Mouse (Mus musculus) stomach, embryonic 16.5 days (tissue): ENCODE measurements at regions not wholly inside any gene's neighbourhood (a gene's known extent, or its start where the extent isn't known, plus 50 kb on each side); places are given as distances from the start of the nearest gene placed in this dataset.

Experiments
- ATAC-seq: fragments of 200-750 bp; cut with Nextera tagmentation; 2 replicates; pipeline ENCODE4 v1.8.0; 2017; ENCODE audit warnings: moderate number of reproducible peaks, moderate TSS enrichment; ENCODE audit not compliant: insufficient read depth, low FRiP score
- H3K27ac ChIP-seq: fragments of 300-500 bp; sonication (generic); 2 replicates; pipeline ENCODE4 v1.5.1; 2014; ENCODE audit warnings: low read length
- H3K27me3 ChIP-seq: fragments of 300-500 bp; sonication (generic); 2 replicates; pipeline ENCODE4 v1.6.1; 2014; ENCODE audit warnings: low read length, control low read depth, mixed read lengths; ENCODE audit not compliant: control insufficient read depth, insufficient read depth
- H3K36me3 ChIP-seq: fragments of 300-500 bp; sonication (generic); 2 replicates; pipeline ENCODE4 v1.6.1; 2014; ENCODE audit warnings: low read length; ENCODE audit not compliant: control insufficient read depth, insufficient read depth
- H3K4me1 ChIP-seq: fragments of 300-500 bp; sonication (generic); 2 replicates; pipeline ENCODE4 v1.6.1; 2014; ENCODE audit warnings: low read length, control low read depth, mixed read lengths; ENCODE audit not compliant: control insufficient read depth, insufficient read depth
- H3K4me2 ChIP-seq: fragments of 300-500 bp; sonication (generic); 2 replicates; pipeline ENCODE4 v1.6.1; 2014; ENCODE audit warnings: low read depth, low read length, mixed read lengths
- H3K4me3 ChIP-seq: fragments of 300-500 bp; sonication (generic); replicated peaks from 2 replicates; pipeline ENCODE4 v1.5.1; 2014; ENCODE audit warnings: mild to moderate bottlenecking, low read length
- H3K9ac ChIP-seq: fragments of 300-500 bp; sonication (generic); 2 replicates; pipeline ENCODE4 v1.6.1; 2014; ENCODE audit warnings: low read length
- H3K9me3 ChIP-seq: fragments of 300-500 bp; sonication (generic); replicated peaks from 2 replicates; pipeline ENCODE4 v1.6.1; 2016; ENCODE audit warnings: low read length, control low read depth; ENCODE audit not compliant: control insufficient read depth
- WGBS: fragments of 180-500 bp; shearing (Covaris S2); extraction: QIAGEN DNeasy Blood & Tissue Kit; methylation state at CpG from one replicate; pipeline ENCODE4 v1.1.7; 2014; 5-methylcytosine and 5-hydroxymethylcytosine counted together

DNA sequence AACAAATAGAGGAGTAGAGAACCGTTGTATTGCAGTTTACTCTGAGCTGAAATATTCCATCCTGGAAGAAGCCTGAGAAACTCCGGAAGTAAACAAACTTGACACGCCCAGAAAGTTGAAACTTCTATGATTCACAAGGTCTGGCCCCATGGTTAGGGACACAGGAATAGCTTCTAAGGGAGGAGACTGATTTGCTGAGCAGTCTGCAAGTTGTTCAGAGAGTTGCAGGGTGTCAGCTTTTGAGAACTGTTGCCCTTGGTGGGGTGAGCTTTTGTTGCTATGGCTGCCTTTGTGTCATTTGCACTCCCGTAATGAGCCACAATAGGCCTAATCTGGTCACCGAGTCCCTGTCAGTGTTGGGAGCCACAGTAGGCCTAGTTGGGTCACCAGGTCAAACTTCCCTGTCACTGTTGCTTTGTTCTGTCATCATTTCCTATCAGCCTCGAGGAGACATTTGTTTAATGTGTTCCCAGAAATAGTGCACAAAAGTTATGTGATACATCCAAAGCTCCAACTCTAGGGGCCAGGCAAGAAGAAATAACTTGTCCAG, 443.9 kb downstream of the 1810013L24Rik start:
- H3K4me3 ChIP-seq: no peak overlapping the region
- no peak overlapping the region for H3K27ac ChIP-seq
- whole genome bisulfite sequencing: 58% methylated on average over 6 of the region's 6 CpGs
- H3K9me3 ChIP-seq: no peaks in the 10 kb centered on the region
- no peaks in the 10 kb centered on the region for H3K4me1 ChIP-seq
- H3K27me3 ChIP-seq: no peaks in the 10 kb centered on the region
- no peak overlapping the region for H3K9ac ChIP-seq
- no peak for ATAC-seq
- no peaks in the 10 kb centered on the region for H3K36me3 ChIP-seq
- H3K4me2 ChIP-seq: no peak overlapping the region

DNA sequence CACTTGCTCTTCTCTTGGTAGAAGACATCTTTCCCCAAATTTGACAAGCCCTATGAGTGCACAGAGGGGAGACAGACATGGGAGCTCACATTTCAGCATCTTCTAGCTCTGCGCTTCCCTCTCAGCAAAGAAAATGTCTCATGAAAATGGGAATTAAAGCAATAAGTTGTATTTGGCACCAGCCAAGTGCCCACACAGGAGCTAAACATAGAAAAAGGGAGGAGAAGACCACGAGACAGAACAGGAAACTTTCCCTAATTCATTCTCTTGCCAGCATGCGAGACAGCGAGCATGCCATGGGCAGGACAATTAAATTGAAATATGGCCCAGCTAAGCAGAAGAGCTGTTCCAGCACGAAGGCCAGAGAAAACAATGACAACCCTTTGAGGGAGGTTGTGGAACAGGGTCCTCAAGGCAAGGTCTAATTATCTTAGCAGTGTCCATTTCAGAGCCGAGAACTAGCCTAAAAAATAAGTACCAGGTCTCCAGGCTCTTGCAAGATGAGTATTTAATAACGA, 444.7 kb downstream of the 1810013L24Rik start:
- H3K4me1 ChIP-seq: no peaks in the 10 kb centered on the region
- ATAC-seq: no peak

GRCm38 (mm10) chr16:9275426-9275825, 445.5 kb downstream of the 1810013L24Rik start:
- H3K36me3 ChIP-seq: no peaks in the 10 kb centered on the region
- no peaks in the 10 kb centered on the region for H3K4me1 ChIP-seq
- H3K9me3 ChIP-seq: no peaks in the 10 kb centered on the region
- H3K27me3 ChIP-seq: no peaks in the 10 kb centered on the region
- H3K9ac ChIP-seq: no peak overlapping the region
- WGBS: 71% methylated on average over 4 of the region's 4 CpGs
- no peak overlapping the region for H3K27ac ChIP-seq
- no peak overlapping the region for H3K4me2 ChIP-seq
- H3K4me3 ChIP-seq: no peak overlapping the region
- ATAC-seq: no peak

More for the DNA sequence above, 444.7 kb downstream of the 1810013L24Rik start:
- WGBS: 59% methylated on average over 7 of the region's 7 CpGs
- Histone ChIP-seq H3K9ac (no peak overlapping the region), H3K9me3 (no peaks in the 10 kb centered on the region), H3K36me3 (no peaks in the 10 kb centered on the region), H3K4me2 (no peak overlapping the region), H3K4me3 (no peak overlapping the region), H3K27me3 (no peaks in the 10 kb centered on the region), H3K27ac (no peak overlapping the region)

DNA sequence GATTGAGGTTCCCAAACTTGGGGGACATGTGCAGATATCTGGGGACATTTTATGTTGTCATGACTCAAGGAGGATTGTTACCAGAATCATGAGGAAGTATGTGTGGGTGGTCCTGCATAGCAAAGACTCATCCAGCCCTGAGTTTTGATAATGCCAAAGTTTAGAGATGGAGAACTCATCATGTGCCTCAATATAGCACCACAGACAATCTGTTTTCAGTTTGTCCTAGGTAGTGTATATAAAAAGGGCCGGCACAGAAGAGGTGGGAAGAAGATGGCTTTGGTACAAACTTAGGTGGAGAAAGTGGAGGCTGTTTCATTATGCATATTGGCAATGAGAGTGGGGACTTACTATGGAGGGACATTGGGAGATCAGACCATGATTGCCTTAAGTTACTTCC, 447.2 kb downstream of the 1810013L24Rik start:
- Histone ChIP-seq H3K4me2 (no peak overlapping the region), H3K9me3 (no peaks in the 10 kb centered on the region), H3K4me3 (no peak overlapping the region), H3K27ac (no peak overlapping the region), H3K27me3 (no peaks in the 10 kb centered on the region), H3K36me3 (no peaks in the 10 kb centered on the region), H3K4me1 (no peaks in the 10 kb centered on the region), H3K9ac (no peak overlapping the region)
- WGBS: 81% methylated on average over 1 of the region's 1 CpGs
- no peak for ATAC-seq

DNA sequence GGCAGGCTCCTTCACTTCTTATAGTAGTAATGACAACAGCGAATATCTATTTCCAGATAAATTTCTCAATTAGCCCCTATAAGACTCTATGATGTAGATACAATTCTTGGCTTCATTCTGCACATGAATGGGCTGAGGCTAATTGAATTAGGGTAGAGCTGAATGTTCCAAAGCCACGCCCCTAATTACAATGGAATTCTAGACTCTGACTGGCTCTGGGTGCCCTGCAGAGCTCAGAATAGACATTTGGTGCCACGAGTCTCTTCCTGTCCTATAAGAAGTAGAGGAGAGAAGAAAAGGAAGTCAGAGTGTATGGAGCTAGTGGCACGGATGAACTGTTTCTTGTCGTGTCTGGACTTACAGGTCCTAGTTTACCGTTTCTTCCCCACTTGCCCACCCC, 449.8 kb downstream of the 1810013L24Rik start:
- no peak overlapping the region for H3K4me3 ChIP-seq
- H3K36me3 ChIP-seq: no peaks in the 10 kb centered on the region
- no peak for ATAC-seq
- H3K27me3 ChIP-seq: no peaks in the 10 kb centered on the region
- H3K4me1 ChIP-seq: no peaks in the 10 kb centered on the region
- H3K9ac ChIP-seq: no peak overlapping the region
- WGBS: 72% methylated on average over 6 of the region's 6 CpGs
- no peak overlapping the region for H3K27ac ChIP-seq
- H3K4me2 ChIP-seq: no peak overlapping the region
- no peaks in the 10 kb centered on the region for H3K9me3 ChIP-seq

GRCm38 (mm10) chr16:9280431-9280830, 450.5 kb downstream of the 1810013L24Rik start:
- WGBS: 77% methylated on average over 4 of the region's 4 CpGs
- no peaks in the 10 kb centered on the region for H3K4me1 ChIP-seq

GRCm38 (mm10) chr16:9280931-9281330, 451.0 kb downstream of the 1810013L24Rik start:
- WGBS: 12% methylated on average over 5 of the region's 5 CpGs
- H3K4me2 ChIP-seq: no peak overlapping the region
- H3K9me3 ChIP-seq: no peaks in the 10 kb centered on the region
- no peaks in the 10 kb centered on the region for H3K36me3 ChIP-seq
- H3K4me1 ChIP-seq: no peaks in the 10 kb centered on the region
- no peak overlapping the region for H3K9ac ChIP-seq
- no peaks in the 10 kb centered on the region for H3K27me3 ChIP-seq
- no peak overlapping the region for H3K4me3 ChIP-seq
- ATAC-seq: no peak
- no peak overlapping the region for H3K27ac ChIP-seq

More at GRCm38 (mm10) chr16:9280431-9280830, 450.5 kb downstream of the 1810013L24Rik start:
- no peak overlapping the region for H3K4me3 ChIP-seq
- H3K27ac ChIP-seq: no peak overlapping the region
- H3K9ac ChIP-seq: no peak overlapping the region
- H3K9me3 ChIP-seq: no peaks in the 10 kb centered on the region
- no peak for ATAC-seq
- H3K4me2 ChIP-seq: no peak overlapping the region
- no peaks in the 10 kb centered on the region for H3K36me3 ChIP-seq
- H3K27me3 ChIP-seq: no peaks in the 10 kb centered on the region

- H3K9ac ChIP-seq: no peak overlapping the region
- WGBS: 41% methylated on average over 3 of the region's 3 CpGs
- H3K4me1 ChIP-seq: no peaks in the 10 kb centered on the region
- no peak overlapping the region for H3K4me2 ChIP-seq
- no peak overlapping the region for H3K27ac ChIP-seq
- H3K9me3 ChIP-seq: no peaks in the 10 kb centered on the region
- no peak for ATAC-seq
- H3K36me3 ChIP-seq: no peaks in the 10 kb centered on the region
- H3K27me3 ChIP-seq: no peaks in the 10 kb centered on the region
- no peak overlapping the region for H3K4me3 ChIP-seq
Measured at GRCm38 (mm10) chr16:9284423-9284822, 454.5 kb downstream of the 1810013L24Rik start.

- Histone ChIP-seq H3K4me3 (no peak overlapping the region), H3K9ac (no peak overlapping the region), H3K36me3 (no peaks in the 10 kb centered on the region), H3K9me3 (no peaks in the 10 kb centered on the region), H3K27ac (no peak overlapping the region), H3K4me2 (no peak overlapping the region), H3K27me3 (no peaks in the 10 kb centered on the region), H3K4me1 (no peaks in the 10 kb centered on the region)
- 84% methylated on average over 1 of the region's 1 CpGs for WGBS
- no peak for ATAC-seq
Measured at GRCm38 (mm10) chr16:9285921-9286320, 456.0 kb downstream of the 1810013L24Rik start.
